Mouse (Mus musculus) macrophage (primary cell): Measurements from ENCODE around the gene Ccdc14. TPM values are rescaled to one million over a fixed set of nuclear protein-coding genes. Genes with fewer than 3 reads are reported as not detected.
A peak's percentile ranks its signal among the peaks of the same experiment; 100 is the strongest.
"Not testable (repeated sequence)": the region's sequence is repeated elsewhere in the genome, so short reads cannot be mapped to it uniquely, and the experiment has no call there.

Source experiments
- H3K27ac ChIP-seq: fragments of 350-480 bp; formaldehyde crosslinking; 2 replicates; pipeline ENCODE4 v1.9.0; 2021
- H3K36me3 ChIP-seq: fragments of 350-480 bp; formaldehyde crosslinking; 2 replicates; pipeline ENCODE4 v1.9.0; 2021; ENCODE audit errors: inconsistent target
- H3K4me3 ChIP-seq: fragments of 350-480 bp; formaldehyde crosslinking; 2 replicates; pipeline ENCODE4 v1.9.0; 2021; ENCODE audit errors: inconsistent target
- H3K79me2 ChIP-seq: fragments of 350-480 bp; formaldehyde crosslinking; 2 replicates; pipeline ENCODE4 v1.9.0; 2021; ENCODE audit errors: inconsistent target
- WGBS: methylation state at CpG from one replicate; pipeline ENCODE4 v1.1.7; 2026; ENCODE audit warnings: inconsistent platforms; ENCODE audit not compliant: missing documents; 5-methylcytosine and 5-hydroxymethylcytosine counted together
- polyA plus RNA-seq: library from polyadenylated mRNA; stranded (reverse); fragments of 250-400 nt; gene quantifications from 3 replicates; pipeline ENCODE4 v1.2.4, GENCODE M21; 2018; ENCODE audit warnings: inconsistent platforms

The Ccdc14 gene
- polyA plus RNA-seq, 1 experiment from 2014 or later, result 1.2 TPM

DNA sequence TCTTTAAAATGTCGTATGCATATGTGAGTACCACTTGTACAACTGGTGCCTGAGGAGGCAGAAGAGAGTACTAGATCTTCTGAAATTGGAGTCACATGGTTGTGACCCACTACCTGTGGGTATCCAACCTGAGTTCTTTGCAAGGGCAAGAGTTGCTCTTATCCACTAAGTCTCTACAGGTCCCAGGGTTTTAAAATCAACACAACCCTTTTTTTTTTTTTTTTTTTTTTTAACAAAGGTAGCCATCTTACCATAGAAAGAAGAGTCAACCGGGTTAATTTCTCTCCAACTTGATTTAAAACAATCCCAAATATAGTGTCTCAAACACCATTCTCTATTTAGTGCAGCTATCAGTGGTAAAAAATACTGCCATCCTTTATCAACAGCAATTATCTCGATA lies 537 bp upstream of the Ccdc14 start:
- Histone ChIP-seq H3K36me3 (no peaks in the 10 kb centered on the region), H3K4me3 (no peak overlapping the region), H3K27ac (no peak overlapping the region), H3K79me2 (no peaks in the 10 kb centered on the region)
- 71% methylated on average over 3 of the region's 3 CpGs for WGBS

DNA sequence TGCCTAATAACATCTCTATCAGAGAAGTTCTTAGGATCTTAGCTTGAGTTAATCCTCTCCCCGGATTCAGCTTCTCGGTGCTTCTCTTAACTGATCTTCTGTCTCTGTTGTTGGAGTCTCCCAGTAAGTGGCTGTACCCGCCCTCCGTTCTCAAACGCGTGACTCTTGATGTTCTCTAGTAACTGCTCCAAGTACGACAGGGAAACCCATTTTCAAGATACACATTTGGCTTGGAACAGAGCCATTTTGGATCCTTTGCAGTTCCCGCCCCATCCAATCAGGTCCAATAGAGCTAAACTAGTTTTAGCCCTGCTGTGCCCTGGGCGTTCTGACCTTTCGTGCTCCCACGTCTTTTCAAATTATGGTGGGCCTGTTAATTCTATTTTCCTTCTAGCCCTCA lies 740 bp downstream of the Ccdc14 start:
- Histone ChIP-seq H3K36me3 (no peaks in the 10 kb centered on the region), H3K27ac (peak overlapping the region; percentile 59), H3K79me2 (no peaks in the 10 kb centered on the region), H3K4me3 (peak overlapping the region; percentile 92)
- WGBS, result 27% methylated on average over 11 of the region's 11 CpGs

DNA sequence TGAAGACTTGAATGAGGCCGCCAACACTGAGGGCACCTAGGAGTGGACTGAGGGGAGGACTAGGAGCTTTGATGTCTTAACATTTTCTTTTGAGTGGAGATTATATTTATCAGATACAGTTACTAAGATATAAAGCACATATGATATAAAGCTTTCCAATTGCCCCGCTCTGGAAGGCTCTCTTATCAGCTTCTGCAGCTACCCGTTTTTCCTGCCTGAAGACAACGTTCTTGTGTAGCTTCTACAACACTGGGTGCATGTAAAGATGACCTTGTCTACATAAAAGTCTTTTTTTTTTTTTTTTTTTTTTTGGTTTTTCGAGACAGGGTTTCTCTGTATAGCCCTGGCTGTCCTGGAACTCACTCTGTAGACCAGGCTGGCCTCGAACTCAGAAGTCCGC lies 4.1 kb downstream of the Ccdc14 start:
- Histone ChIP-seq H3K27ac (no peak overlapping the region), H3K79me2 (no peaks in the 10 kb centered on the region)
- WGBS, result 83% methylated on average over 4 of the region's 7 CpGs

DNA sequence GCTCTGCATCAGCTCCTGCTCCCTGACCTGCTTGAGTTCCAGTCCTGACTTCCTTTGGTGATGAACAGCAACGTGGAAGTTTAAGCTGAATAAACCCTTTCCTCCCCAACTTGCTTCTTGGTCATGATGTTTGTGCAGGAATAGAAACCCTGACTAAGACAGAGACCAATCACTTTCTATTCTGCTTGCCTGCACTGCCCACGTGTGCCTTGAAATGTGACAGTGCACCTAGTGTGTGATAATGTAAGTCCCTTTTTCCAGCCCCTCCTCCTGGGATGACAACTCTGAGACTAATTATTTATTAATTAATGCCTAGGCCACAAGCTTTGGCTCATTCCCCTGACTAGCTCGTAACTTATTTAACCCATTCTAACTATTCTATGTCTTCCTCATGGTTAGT lies 8.3 kb downstream of the Ccdc14 start:
- H3K36me3 ChIP-seq, H3K79me2 ChIP-seq, H3K27ac ChIP-seq, H3K4me3 ChIP-seq: not testable (repeated sequence)
- WGBS, result 70% methylated on average over 3 of the region's 3 CpGs

More for the DNA sequence above, 4.1 kb downstream of the Ccdc14 start:
- Histone ChIP-seq H3K4me3 (no peak overlapping the region), H3K36me3 (no peaks in the 10 kb centered on the region)

DNA sequence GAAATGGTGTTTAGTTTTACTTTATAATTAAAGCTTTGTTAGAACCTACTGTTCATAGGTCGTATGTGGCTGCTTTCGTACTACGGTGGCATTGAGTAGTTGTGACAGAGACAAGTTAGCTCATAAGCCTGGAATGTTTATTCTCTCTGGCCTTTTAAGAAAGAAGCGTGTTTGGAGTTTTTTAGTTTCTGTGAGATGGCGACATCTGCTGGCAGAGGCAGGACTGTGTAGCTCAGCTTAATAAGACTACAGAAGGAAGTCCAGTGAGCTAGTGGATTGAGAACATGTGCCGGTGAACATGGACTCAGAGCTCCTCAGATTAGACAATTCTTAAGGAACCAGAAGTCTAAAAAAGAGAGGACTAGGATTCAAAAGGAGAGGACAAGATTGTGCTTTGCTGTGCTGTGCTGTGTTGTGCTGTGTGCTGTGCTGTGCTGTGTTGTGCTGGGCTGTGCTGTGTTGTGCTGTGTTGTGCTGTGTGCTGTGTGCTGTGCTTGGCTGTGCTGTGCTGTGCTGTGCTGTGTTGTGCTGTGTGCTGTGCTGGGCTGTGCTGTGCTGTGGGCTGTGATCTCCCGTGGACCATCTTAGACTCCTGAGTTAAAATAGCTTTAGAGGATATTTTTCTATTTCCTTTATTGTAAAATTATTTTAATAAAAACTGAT lies 9.9 kb downstream of the Ccdc14 start:
- Histone ChIP-seq H3K36me3 (no peaks in the 10 kb centered on the region), H3K4me3 (no peak overlapping the region)
- WGBS, result 31% methylated on average over 7 of the region's 7 CpGs

DNA sequence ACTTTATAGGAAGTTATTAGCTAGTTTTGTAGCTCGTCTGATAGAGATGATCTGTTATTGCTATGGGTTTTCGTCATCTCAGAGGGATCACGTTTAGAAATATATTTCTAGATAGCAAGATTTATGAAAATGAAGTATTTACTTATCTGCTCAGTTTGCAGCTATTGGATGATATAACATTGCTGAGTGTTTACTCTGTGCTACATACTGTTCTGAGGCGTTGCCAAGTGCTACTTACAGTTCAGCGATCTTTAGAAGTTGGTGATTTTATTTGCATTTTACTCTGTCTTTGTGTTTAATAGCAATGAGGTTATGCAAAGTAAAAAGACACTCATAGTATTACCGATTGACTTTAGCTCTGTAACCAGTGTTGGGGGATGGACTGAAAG lies 10.4 kb downstream of the Ccdc14 start:
- H3K79me2 ChIP-seq, result no peaks in the 10 kb centered on the region
- H3K4me3 ChIP-seq, result no peak overlapping the region
- H3K27ac ChIP-seq, result no peak overlapping the region
- WGBS, result 91% methylated on average over 6 of the region's 6 CpGs
- no peaks in the 10 kb centered on the region for H3K36me3 ChIP-seq

More for the DNA sequence above, 9.9 kb downstream of the Ccdc14 start:
- Histone ChIP-seq H3K27ac (no peak overlapping the region), H3K79me2 (no peaks in the 10 kb centered on the region)

DNA sequence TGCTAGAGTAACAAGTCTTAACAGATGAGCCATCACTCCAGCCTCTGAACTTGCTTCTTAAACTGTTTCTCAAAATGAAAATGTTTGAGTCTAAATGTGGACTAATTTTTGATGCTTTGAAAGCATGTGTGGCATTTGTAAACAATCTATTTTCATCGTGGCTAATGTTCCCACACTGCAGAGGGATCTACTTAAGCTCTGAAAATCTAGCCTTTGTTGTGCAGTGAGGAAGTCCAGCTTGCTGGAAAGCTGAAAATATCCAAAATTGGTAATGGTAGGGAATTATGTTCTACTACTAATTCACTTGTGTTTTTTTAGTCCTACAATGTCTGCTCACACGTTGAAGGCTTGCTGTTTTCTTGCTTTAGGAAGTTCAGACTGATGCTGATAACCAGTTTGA lies 15.6 kb downstream of the Ccdc14 start:
- H3K27ac ChIP-seq, result no peak overlapping the region
- 97% methylated on average over 2 of the region's 2 CpGs for WGBS

DNA sequence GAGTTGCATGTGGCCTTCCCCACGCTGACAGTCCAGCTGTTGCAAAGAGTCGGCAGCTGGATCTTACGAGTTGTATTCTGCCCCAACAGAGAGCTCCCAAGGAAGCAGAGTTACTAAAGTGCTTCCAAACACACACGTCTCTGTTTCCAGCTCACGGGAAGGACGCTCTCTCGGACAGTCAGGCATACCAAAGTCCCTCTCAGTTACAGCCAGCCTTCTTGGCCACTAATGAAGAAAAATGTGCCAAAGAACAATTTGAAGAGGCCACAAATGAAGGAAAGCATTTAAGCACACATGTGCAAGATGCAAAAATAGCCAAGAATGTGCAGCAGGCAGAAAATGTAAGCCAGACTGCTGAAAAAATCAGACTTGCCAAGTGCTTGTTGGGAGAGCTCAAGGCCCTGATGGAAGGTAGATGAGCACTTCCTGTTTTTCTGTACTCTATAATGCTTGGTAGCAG lies 16.1 kb downstream of the Ccdc14 start:
- WGBS, result 96% methylated on average over 7 of the region's 7 CpGs
- Histone ChIP-seq H3K36me3 (no peaks in the 10 kb centered on the region), H3K27ac (no peak overlapping the region), H3K79me2 (no peaks in the 10 kb centered on the region), H3K4me3 (no peak overlapping the region)

More for the DNA sequence above, 15.6 kb downstream of the Ccdc14 start:
- Histone ChIP-seq H3K4me3 (no peak overlapping the region), H3K79me2 (no peaks in the 10 kb centered on the region), H3K36me3 (no peaks in the 10 kb centered on the region)

DNA sequence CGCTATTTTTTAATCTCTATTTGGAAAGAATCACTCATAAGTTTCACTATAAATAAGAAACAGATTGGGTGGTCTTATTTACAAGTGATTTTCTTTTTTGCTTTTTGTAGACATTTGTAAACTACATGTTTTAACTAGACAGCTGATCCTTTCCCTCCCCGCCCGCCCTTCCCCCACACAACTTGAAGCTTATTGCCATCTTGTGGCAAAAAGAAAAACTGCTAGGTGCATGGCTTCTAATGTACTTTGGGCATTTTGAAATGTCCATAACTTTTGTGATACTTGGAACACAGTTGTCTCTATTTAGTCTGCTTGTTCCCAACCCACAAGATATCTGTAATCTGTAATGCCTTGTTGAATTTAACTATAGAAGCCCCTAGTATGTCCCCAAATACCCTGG lies 21.1 kb downstream of the Ccdc14 start:
- no peaks in the 10 kb centered on the region for H3K79me2 ChIP-seq
- no peak overlapping the region for H3K4me3 ChIP-seq
- no peaks in the 10 kb centered on the region for H3K36me3 ChIP-seq
- WGBS, result 94% methylated on average over 3 of the region's 3 CpGs
- no peak overlapping the region for H3K27ac ChIP-seq

DNA sequence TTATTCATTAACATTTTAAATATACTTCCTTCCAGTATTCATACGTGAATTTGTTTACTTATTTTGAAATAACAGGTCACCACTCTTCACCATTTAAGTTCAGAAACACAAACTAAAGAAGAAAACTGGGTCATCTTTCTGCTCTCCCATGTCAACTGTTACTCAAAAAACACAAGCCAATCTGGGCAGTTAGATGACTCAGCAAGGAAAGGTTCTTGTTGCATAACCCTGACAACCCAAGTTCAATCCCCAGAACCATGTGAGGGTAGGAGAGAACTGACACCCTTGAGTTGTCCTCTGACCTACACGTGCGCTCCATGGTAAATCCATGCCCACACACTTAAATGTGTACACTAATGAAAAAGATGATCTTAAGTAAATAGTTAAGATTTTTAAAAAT lies 34.7 kb downstream of the Ccdc14 start:
- Histone ChIP-seq H3K79me2 (no peaks in the 10 kb centered on the region), H3K4me3 (no peak overlapping the region), H3K27ac (no peak overlapping the region), H3K36me3 (no peaks in the 10 kb centered on the region)
- WGBS, result 90% methylated on average over 3 of the region's 3 CpGs

DNA sequence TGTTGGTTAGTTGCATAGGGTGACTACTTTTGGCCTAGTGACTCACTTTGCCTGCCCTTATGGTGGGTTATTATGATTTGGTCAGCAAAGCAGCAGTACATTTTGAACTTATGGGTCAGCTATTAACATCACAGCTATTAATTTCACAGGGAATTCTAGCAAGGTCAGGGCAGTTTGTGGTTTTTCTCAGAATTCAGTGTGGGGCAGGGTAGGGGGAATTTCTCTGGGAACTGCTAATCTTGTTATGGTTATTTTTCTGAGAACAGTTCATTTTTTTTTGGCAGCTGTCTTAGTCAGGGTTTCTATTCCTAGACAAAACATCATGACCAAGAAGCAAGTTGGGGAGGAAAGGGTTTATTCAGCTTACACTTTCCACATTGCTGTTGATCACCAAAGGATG lies 38.2 kb downstream of the Ccdc14 start:
- not testable (repeated sequence) for H3K4me3 ChIP-seq, H3K36me3 ChIP-seq, H3K27ac ChIP-seq

DNA sequence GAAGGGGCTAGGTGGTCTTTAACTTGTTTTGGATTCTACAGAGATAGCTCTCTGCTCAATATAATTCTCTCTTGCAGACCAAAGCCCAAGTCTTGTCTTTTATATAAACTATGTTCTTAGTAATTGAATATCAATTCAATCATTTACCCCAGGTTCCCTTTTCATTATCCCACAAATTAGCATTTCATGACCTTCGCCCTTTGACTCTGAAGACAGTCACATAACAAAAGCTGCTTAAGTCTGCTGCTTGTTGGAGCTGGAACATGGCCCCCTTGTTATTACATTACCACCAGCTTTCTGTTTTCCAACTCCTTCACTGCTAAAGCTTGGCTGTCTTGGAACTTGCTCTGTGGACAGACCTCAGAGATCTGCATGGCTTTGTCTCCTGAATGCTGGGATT lies 39.0 kb downstream of the Ccdc14 start:
- H3K4me3 ChIP-seq, result no peak overlapping the region
- no peaks in the 10 kb centered on the region for H3K79me2 ChIP-seq
- WGBS, result 100% methylated on average over 1 of the region's 1 CpGs
- H3K36me3 ChIP-seq, result no peaks in the 10 kb centered on the region
- no peak overlapping the region for H3K27ac ChIP-seq

More for the DNA sequence above, 38.2 kb downstream of the Ccdc14 start:
- not testable (repeated sequence) for H3K79me2 ChIP-seq

DNA sequence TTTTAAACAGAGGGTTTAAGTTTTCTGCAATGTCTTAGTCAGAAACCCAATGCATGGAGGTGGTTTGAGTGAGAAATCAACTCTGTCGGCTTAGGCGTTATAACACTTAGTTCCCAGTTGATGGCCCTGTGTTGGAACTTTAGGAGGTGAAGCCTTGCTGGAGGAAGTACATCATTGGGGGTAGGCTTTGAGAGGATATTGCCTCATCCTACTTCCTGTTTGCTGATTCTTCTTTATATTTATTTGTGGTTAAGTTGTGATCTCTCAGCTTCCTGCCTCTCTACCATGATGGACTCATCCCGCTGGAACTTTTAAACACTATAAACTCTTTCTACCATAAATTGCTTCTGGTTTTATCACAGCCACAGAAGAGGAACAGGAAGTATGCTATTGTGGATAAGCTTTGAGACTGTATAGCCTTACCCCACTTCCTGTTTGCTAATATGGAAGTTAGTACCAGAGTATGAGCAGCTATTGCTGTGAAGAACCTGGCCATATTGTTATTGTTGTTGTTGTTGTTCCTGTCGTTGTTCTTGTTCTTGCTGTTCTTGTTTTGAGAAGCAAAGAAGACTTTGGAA lies 48.3 kb downstream of the Ccdc14 start:
- Histone ChIP-seq H3K4me3 (no peak overlapping the region), H3K79me2 (no peaks in the 10 kb centered on the region), H3K36me3 (no peaks in the 10 kb centered on the region), H3K27ac (0 out of 2 replicates have a peak overlapping the region, but pooled peaks have one; percentile 5)
- WGBS, result 58% methylated on average over 4 of the region's 4 CpGs

DNA sequence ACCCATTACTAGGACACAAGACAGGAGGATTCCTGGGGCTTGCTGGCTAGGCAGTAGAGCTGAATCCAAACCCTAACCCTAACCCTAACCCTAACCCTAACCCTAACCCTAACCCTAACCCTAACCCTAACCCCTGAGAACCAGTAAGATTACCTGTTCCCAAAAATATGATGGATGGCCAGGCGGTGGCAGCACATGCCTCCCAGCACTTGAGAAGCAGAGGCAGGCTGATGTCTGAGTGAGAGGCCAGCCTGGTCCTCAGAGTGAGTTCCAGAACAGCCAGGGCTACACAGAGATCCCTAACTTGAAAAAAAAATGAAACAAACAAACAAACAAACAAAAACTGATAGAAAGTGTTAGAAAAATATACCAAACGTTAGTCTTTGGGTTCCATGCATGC lies 52.5 kb downstream of the Ccdc14 start:
- H3K27ac ChIP-seq, result no peak overlapping the region
- no peaks in the 10 kb centered on the region for H3K79me2 ChIP-seq
- H3K4me3 ChIP-seq, result no peak overlapping the region
- H3K36me3 ChIP-seq, result no peaks in the 10 kb centered on the region
- 95% methylated on average over 2 of the region's 2 CpGs for WGBS

DNA sequence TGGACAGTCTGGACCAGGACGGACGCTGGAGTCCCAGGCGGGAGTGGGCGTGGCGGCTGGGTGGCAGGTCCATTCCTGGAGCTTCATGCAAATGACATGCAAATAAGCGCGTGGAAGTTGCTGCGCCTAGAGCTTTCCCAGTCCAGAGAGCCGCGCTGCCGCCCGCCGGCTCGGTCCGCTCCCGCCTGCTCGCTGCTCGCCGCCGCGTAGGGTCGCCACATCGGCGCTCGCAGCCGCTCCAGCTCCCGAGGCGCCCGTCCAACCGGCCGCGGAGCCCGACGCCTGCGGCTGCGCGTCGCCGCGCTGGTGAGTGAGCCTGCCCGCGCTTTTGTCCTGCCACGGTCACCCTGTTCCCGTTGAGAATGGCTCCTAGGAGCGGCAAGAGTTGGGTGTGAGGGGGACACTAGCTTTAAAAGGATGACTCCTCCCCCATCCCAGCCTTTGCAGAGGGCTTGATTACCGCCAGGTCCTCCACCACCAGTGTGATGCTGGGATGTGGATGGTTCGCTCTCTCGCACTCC lies 54.7 kb downstream of the Ccdc14 start, which contains the start of gene Mylk:
Gene Mylk (plus strand): TSS at position 146 of the 521 bp plus-strand sequence.
- Histone ChIP-seq H3K79me2 (no peaks in the 10 kb centered on the region), H3K27ac (no peak within 1 kb of the TSS), H3K4me3 (no peak within 1 kb of the TSS), H3K36me3 (no peaks in the 10 kb centered on the region)
- WGBS, result 1% methylated on average over 48 of the region's 48 CpGs
